Mouse (Mus musculus) stomach, embryonic 16.5 days (tissue): ENCODE data around the gene Cxcl2. TPM values are rescaled to one million over a fixed set of nuclear protein-coding genes. Genes with fewer than 3 reads are reported as not detected.
A peak's percentile ranks its signal among the peaks of the same experiment; 100 is the strongest.

ENCODE experiments used
- ATAC-seq: fragments of 200-750 bp; cut with Nextera tagmentation; 2 replicates; pipeline ENCODE4 v1.8.0; 2017; ENCODE audit warnings: moderate number of reproducible peaks, moderate TSS enrichment; ENCODE audit not compliant: insufficient read depth, low FRiP score
- H3K27ac ChIP-seq: fragments of 300-500 bp; sonication (generic); 2 replicates; pipeline ENCODE4 v1.5.1; 2014; ENCODE audit warnings: low read length
- H3K27me3 ChIP-seq: fragments of 300-500 bp; sonication (generic); 2 replicates; pipeline ENCODE4 v1.6.1; 2014; ENCODE audit warnings: low read length, control low read depth, mixed read lengths; ENCODE audit not compliant: control insufficient read depth, insufficient read depth
- H3K36me3 ChIP-seq: fragments of 300-500 bp; sonication (generic); 2 replicates; pipeline ENCODE4 v1.6.1; 2014; ENCODE audit warnings: low read length; ENCODE audit not compliant: control insufficient read depth, insufficient read depth
- H3K4me1 ChIP-seq: fragments of 300-500 bp; sonication (generic); 2 replicates; pipeline ENCODE4 v1.6.1; 2014; ENCODE audit warnings: low read length, control low read depth, mixed read lengths; ENCODE audit not compliant: control insufficient read depth, insufficient read depth
- H3K4me2 ChIP-seq: fragments of 300-500 bp; sonication (generic); 2 replicates; pipeline ENCODE4 v1.6.1; 2014; ENCODE audit warnings: low read depth, low read length, mixed read lengths
- H3K4me3 ChIP-seq: fragments of 300-500 bp; sonication (generic); replicated peaks from 2 replicates; pipeline ENCODE4 v1.5.1; 2014; ENCODE audit warnings: mild to moderate bottlenecking, low read length
- H3K9ac ChIP-seq: fragments of 300-500 bp; sonication (generic); 2 replicates; pipeline ENCODE4 v1.6.1; 2014; ENCODE audit warnings: low read length
- H3K9me3 ChIP-seq: fragments of 300-500 bp; sonication (generic); replicated peaks from 2 replicates; pipeline ENCODE4 v1.6.1; 2016; ENCODE audit warnings: low read length, control low read depth; ENCODE audit not compliant: control insufficient read depth
- WGBS: fragments of 180-500 bp; shearing (Covaris S2); extraction: QIAGEN DNeasy Blood & Tissue Kit; methylation state at CpG from one replicate; pipeline ENCODE4 v1.1.7; 2014; 5-methylcytosine and 5-hydroxymethylcytosine counted together
- polyA plus RNA-seq: library from polyadenylated mRNA; unstranded; fragments of >200 nt; fragmentation: Nextera tagmentation; extraction: Ambion mirVana; gene quantifications from 2 replicates; pipeline ENCODE4 v1.2.1, GENCODE M21; 2015

Cxcl2 gene
- polyA plus RNA-seq, 1 experiment from 2014 or later = not detected

GRCm38 (mm10) chr5:90908983-90909382, 5.3 kb downstream of the Cxcl2 start:
- no peak overlapping the region for H3K4me3 ChIP-seq
- no peaks in the 10 kb centered on the region for H3K9me3 ChIP-seq
- H3K9ac ChIP-seq = no peak overlapping the region
- H3K4me1 ChIP-seq = no peaks in the 10 kb centered on the region
- H3K36me3 ChIP-seq = no peaks in the 10 kb centered on the region
- ATAC-seq = no peak
- no peak overlapping the region for H3K27ac ChIP-seq
- H3K4me2 ChIP-seq = no peak overlapping the region
- H3K27me3 ChIP-seq = no peaks in the 10 kb centered on the region
- 4% methylated on average over 2 of the region's 2 CpGs for WGBS

GRCm38 (mm10) chr5:90919495-90919894, 15.8 kb downstream of the Cxcl2 start:
- no peak overlapping the region for H3K27ac ChIP-seq
- no peak overlapping the region for H3K9ac ChIP-seq
- no peaks in the 10 kb centered on the region for H3K36me3 ChIP-seq
- H3K27me3 ChIP-seq = no peaks in the 10 kb centered on the region
- H3K4me2 ChIP-seq = no peak overlapping the region
- H3K9me3 ChIP-seq = no peaks in the 10 kb centered on the region
- H3K4me3 ChIP-seq = no peak overlapping the region
- 71% methylated on average over 2 of the region's 2 CpGs for WGBS
- H3K4me1 ChIP-seq = no peaks in the 10 kb centered on the region
- no peak for ATAC-seq

- Histone ChIP-seq H3K27ac (no peak overlapping the region), H3K9ac (no peak overlapping the region), H3K36me3 (no peaks in the 10 kb centered on the region), H3K27me3 (no peaks in the 10 kb centered on the region), H3K9me3 (no peaks in the 10 kb centered on the region), H3K4me1 (no peaks in the 10 kb centered on the region), H3K4me2 (no peak overlapping the region), H3K4me3 (no peak overlapping the region)
- no peak for ATAC-seq
- WGBS = 78% methylated on average over 4 of the region's 4 CpGs
These were observed 19.3 kb downstream of the Cxcl2 start for GRCm38 (mm10) chr5:90922958-90923357.

- Histone ChIP-seq H3K36me3 (no peaks in the 10 kb centered on the region), H3K9me3 (no peaks in the 10 kb centered on the region), H3K27ac (peak overlapping the region; percentile 93), H3K9ac (peak overlapping the region; percentile 95), H3K4me1 (peaks cover 6% of the 10 kb centered on the region; the same call in 1 of the 2 replicates), H3K4me3 (peak overlapping the region; percentile 65), H3K4me2 (peak overlapping the region; percentile 69), H3K27me3 (no peaks in the 10 kb centered on the region)
- WGBS = 45% methylated on average over 2 of the region's 2 CpGs
- ATAC-seq = peak; percentile 22; the same call in 1 of the 2 replicates
These were observed 26.9 kb downstream of the Cxcl2 start for GRCm38 (mm10) chr5:90930546-90930945.

- WGBS = 1% methylated on average over 79 of the region's 79 CpGs
These were observed 27.5 kb downstream of the Cxcl2 start, which contains the start of gene Mthfd2l for GRCm38 (mm10) chr5:90930971-90931851. Gene Mthfd2l (plus strand): TSS chr5:90931117.

GRCm38 (mm10) chr5:90931911-90932310, 28.2 kb downstream of the Cxcl2 start:
- H3K9ac ChIP-seq = peak overlapping the region; percentile 95
- ATAC-seq = no peak
- H3K4me3 ChIP-seq = peak overlapping the region; percentile 65
- peak overlapping the region; percentile 93 for H3K27ac ChIP-seq
- peak overlapping the region; percentile 69 for H3K4me2 ChIP-seq
- peaks cover 6% of the 10 kb centered on the region; the same call in 1 of the 2 replicates for H3K4me1 ChIP-seq
- no peaks in the 10 kb centered on the region for H3K9me3 ChIP-seq
- WGBS = 3% methylated on average over 6 of the region's 6 CpGs
- H3K27me3 ChIP-seq = no peaks in the 10 kb centered on the region
- H3K36me3 ChIP-seq = no peaks in the 10 kb centered on the region

More at GRCm38 (mm10) chr5:90930971-90931851, 27.5 kb downstream of the Cxcl2 start, which contains the start of gene Mthfd2l:
- Histone ChIP-seq H3K4me1 (peaks cover 6% of the 10 kb centered on the region; the same call in 1 of the 2 replicates), H3K9ac (peak within 1 kb of the TSS; percentile 95), H3K4me3 (peak within 1 kb of the TSS; percentile 65), H3K27ac (peak within 1 kb of the TSS; percentile 93), H3K4me2 (peak within 1 kb of the TSS; percentile 69), H3K36me3 (no peaks in the 10 kb centered on the region), H3K27me3 (no peaks in the 10 kb centered on the region), H3K9me3 (no peaks in the 10 kb centered on the region)
- ATAC-seq = peak; percentile 98

GRCm38 (mm10) chr5:90936706-90937105, 33.0 kb downstream of the Cxcl2 start:
- ATAC-seq = no peak
- Histone ChIP-seq H3K4me1 (peaks cover 6% of the 10 kb centered on the region; the same call in 1 of the 2 replicates), H3K9ac (no peak overlapping the region), H3K9me3 (no peaks in the 10 kb centered on the region), H3K4me2 (no peak overlapping the region), H3K27me3 (no peaks in the 10 kb centered on the region), H3K36me3 (no peaks in the 10 kb centered on the region), H3K4me3 (no peak overlapping the region), H3K27ac (no peak overlapping the region)
- WGBS = 64% methylated on average over 2 of the region's 2 CpGs

GRCm38 (mm10) chr5:90945453-90945852, 41.8 kb downstream of the Cxcl2 start:
- H3K4me1 ChIP-seq = no peaks in the 10 kb centered on the region
- no peaks in the 10 kb centered on the region for H3K36me3 ChIP-seq
- H3K9ac ChIP-seq = no peak overlapping the region
- no peak for ATAC-seq
- no peaks in the 10 kb centered on the region for H3K27me3 ChIP-seq
- no peaks in the 10 kb centered on the region for H3K9me3 ChIP-seq
- 91% methylated on average over 2 of the region's 2 CpGs for WGBS
- no peak overlapping the region for H3K27ac ChIP-seq
- no peak overlapping the region for H3K4me3 ChIP-seq
- no peak overlapping the region for H3K4me2 ChIP-seq

GRCm38 (mm10) chr5:90949499-90949898, 45.8 kb downstream of the Cxcl2 start:
- no peaks in the 10 kb centered on the region for H3K36me3 ChIP-seq
- no peaks in the 10 kb centered on the region for H3K4me1 ChIP-seq
- H3K9ac ChIP-seq = no peak overlapping the region
- H3K9me3 ChIP-seq = no peaks in the 10 kb centered on the region
- 83% methylated on average over 15 of the region's 15 CpGs for WGBS
- no peaks in the 10 kb centered on the region for H3K27me3 ChIP-seq
- ATAC-seq = no peak
- no peak overlapping the region for H3K4me2 ChIP-seq
- H3K4me3 ChIP-seq = no peak overlapping the region
- H3K27ac ChIP-seq = no peak overlapping the region
